Mouse (Mus musculus) retina, postnatal 7 days (tissue): ENCODE measurements around the gene Smim22.

Experiments
- DNase-seq: peaks from one replicate; pipeline ENCODE4 v3.0.0-alpha.2; 2012; ENCODE audit warnings: low read depth, low spot score

Smim22 gene

DNA sequence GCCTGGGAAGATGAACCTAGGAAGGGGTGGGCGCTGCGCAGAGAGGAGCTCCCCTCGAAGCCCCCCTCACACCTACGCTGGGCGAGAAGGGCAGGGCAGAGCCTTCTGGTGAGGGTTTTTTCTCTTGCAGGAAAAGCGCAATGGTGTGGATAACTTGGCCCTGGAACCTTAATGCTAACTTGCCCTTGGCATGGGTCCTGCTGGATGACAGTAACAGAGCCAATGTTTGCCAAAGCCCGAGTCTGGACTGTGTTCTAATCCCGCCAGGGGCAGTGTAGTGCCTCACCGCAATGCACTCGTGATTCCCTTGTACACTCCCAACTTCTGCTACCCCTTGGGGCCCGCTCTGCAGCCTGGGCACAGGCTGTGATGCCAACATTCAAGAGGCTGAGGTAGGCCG is 988 bp downstream of the Smim22 start:
- DNase-seq, result no peak

DNA sequence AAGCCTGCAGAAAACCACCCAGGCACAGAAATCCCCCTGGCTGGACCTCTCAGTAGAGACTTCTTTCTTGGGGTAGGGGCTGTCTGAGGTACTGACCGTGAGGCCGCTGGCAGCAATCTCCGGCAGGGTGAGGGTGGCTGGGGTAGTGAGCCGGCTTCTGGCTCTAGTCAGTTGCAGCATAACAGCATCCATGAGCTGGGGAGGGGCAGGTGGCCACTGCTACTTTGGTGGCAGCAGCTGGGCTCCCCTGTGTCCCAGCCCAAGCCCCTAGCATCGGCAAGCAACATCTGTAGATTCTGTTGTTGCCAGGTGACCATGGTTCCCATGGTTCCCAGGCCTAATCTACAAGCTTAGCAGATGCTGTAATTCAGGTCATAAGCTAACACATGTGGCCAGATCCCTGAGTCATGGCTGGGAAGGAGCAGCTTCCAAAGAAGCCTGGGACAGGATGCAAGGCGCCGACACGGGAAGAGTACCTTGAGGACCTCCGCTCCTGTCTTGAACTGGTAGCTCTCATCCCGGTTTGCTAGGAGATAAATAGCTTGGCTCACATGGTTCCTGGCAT is 3.4 kb downstream of the Smim22 start:
- peak; percentile 13 for DNase-seq

DNA sequence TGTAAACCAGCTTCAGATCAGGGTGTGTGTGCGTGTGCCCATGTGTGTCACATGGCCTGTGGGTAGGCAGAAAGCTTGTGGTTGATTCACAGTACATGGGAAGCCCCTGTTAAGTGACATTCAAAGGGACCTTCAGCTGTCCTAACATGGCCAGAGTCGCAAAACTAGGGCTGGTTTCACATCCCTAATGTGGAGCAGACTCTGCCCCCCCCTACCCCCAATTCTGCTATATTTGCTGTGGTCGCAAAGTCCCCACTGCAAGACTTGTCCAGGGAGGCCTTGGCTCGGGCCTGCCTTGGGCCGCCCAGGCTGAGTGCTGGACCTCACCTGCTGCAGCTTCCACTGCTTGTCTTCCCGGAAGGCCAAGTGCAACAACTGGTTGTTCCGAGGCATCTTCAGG is 4.2 kb downstream of the Smim22 start:
- DNase-seq, result no peak

DNA sequence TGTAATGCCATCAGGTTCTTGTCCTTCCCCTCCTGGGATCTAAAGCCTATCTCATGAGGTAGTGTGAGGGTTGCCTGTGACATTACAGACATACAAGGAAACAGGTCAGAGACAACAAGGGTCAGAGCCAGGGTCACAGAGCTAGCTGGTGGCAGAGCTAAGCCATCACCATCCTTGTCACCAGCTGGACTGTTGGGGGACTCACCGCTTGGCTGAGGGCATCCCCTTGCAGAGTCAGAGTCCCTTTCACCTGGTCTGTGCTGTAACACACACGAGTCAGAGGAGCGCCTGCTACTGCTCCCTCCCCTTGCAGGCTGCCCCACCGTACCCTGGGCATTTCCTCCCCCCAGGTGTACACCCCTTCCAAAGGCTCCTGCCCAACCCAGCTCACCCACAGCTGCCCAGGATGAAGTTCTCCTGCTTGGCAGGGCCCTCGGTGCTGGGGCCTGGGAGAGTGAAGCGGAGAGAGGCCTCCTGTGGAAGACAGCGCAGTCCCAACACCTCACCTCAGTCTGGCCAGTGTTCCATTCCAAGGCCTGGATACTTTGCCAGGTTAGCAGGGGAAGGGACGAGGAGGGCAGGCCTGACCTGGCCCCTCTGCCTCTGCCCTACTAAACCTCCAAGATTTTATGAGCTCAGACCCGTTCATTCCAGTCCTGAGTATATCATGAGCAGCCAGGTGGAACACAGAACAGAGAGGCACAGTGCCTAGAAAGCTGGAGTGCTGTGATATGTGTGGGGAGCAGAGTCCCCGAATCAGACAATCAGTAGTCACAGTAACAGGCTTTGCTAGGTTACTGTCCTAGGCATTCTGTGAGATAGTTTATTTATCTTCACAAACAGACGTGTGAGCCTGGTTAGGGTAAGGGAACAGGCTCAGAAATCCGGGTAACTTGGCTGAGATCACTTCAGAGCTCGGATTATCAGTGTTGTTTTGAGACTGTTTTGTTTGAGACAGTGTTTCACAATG is 5.2 kb downstream of the Smim22 start:
- no peak for DNase-seq

DNA sequence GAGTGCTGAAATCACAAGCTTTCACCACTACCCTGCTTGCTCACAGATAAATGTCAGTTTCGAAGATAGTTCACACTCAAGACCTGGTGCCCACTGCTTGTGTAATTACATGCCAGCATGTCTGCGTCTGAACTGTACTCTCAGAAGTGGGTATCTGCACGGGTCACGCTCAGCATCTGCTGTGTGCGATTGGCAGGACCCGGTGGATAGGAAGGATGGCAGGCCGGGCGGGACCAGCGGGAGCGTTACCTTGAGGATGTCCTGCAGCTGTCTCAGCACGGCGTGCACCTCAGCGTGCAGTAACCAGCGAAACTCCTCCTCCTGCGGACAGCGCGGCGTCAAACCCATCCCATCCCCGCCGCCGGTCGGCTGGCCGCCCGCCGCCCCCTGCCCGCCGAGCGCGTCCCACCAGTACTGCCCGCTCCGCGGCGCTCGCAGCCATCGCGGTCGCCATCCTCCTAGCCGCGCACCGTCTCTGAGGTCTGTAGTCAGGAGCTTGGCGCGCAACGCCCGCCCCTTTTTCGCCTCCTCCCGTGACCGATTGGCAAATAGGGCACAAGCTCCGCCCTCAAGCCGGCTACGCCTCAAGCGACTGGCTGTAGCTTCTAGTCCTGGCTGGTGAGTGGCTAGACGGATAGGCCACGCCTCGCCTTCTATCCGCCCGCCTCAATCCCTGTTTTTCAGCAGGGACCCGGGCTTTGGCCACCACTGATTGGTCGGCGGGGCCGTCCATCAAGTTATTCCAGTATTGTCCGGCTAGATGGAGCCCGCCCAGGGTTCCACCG is 6.2 kb downstream of the Smim22 start, which contains the start of gene Rogdi:
Rogdi (minus strand) TSS at position 500 of the 785 bp plus-strand sequence.
- DNase-seq, result peak; percentile 99

DNA sequence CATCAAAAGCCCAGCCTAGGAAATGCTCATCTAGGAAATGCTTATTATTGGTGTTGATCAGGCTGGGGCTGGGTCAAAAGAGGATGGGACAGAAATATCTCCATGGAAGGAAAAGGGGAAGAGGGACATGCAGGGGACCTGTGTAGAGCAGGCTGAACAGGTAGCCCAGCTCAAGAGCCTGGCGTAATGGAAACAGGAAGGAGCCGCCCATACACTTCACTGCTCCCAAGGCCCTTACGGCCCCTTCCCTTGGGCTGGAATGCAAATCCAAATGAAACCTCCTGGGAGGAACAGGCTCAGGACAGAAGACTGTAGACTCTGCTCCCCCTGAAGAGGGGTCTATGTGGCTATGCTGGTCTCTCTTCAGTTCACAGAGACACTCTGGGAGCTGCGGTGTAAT is 7.5 kb downstream of the Smim22 start:
- DNase-seq, result no peak

DNA sequence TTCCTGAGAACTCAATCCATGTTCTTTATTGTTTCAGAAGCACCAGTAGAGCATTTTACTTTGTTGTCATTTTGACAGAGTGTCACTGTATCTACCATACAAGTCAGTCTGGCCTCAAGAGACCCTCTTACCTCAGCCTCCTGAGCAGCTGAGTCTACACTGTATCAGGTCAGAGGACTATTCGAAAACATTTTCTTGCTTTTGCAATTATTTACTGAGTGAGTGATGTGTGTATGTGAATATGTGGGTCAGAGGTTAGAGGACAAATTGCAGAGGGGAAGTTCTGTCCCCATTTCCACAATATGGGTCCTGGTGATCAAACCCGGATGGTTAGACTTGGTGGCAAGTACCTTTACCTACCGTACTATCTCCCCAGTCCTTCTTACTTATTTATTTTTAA is 16.9 kb downstream of the Smim22 start:
- no peak for DNase-seq

DNA sequence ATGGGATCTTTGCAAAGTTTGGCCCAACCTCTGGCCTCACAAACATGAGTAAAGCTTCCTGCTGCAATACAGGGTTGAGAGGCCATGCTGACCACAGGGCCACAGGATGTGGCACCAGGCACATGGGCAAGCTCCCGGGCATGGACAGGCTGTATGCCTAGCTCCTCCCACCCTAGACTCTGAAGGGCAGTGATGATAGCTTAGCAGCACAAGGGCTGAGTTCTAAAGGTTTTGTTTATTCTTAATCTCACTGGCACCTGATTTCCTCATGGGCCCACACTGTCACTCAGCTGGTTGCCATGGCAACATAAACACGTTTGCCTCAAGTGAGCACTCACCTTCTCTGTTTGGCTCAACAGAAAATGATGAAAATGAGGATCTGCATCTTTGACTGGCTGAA is 22.8 kb downstream of the Smim22 start:
- no peak for DNase-seq

DNA sequence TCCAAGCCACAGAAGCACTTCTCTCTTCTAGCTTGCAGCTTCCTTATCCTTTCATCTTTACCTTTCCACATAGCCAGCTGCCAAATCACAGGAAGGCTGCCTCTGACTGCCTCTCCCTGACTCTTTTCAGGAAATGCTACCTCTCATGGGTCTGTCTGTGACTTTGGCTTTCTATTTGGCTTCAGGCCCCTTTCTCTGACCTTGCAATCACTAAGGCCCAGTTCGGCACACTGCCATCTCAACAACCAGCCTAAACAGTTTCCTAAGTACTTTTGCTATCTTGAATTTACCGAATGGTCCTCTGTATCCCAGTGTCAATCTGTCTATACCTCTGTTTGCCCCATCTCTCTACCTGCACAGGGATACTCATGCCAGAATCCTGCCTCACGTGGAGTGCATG is 28.5 kb downstream of the Smim22 start:
- no peak for DNase-seq

DNA sequence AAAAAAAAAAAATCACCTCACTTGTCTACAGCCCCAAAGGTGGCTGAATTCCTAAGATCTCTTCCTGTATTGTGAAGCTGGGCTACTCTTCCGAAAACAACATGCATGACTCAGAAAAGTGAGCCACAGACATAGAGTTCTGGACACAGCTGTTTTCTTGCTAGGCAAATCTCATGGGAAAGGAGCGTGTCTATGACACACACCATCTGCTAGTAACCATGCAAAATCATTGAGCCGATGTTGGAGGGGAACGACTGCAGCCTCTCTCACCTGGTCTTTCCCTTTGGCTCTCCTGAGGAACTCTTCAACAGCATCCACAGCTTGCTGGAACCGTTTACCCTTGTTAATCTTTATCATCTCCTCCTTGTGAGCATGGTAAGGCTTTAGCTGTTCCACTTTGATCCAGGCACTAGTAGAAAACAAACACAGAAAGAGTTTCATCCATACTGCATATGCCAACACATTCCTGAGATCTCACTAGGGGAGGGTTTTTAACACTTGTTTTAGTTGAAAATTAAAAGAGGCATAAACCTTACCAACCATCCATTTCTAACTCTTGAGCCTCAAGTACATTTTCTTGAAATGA is 29.7 kb downstream of the Smim22 start:
- no peak for DNase-seq

DNA sequence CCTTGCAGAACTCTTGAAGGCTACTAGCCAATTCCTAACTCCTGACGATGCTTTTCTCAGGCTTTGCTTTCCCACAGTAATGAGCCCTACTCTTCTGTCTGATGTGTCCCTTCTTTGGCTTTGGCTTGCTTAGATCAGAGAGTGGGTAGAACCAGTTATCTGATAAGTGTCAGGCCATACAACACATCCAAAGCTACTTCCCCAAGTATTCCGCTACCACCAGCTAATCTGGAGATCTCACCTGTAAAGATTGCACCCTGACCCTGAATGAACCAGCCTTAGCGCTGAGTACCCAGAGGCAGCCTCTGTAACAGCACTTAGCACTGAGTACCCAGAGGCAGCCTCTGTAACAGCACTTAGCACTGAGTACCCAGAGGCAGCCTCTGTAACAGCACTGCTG is 38.2 kb downstream of the Smim22 start:
- no peak for DNase-seq

DNA sequence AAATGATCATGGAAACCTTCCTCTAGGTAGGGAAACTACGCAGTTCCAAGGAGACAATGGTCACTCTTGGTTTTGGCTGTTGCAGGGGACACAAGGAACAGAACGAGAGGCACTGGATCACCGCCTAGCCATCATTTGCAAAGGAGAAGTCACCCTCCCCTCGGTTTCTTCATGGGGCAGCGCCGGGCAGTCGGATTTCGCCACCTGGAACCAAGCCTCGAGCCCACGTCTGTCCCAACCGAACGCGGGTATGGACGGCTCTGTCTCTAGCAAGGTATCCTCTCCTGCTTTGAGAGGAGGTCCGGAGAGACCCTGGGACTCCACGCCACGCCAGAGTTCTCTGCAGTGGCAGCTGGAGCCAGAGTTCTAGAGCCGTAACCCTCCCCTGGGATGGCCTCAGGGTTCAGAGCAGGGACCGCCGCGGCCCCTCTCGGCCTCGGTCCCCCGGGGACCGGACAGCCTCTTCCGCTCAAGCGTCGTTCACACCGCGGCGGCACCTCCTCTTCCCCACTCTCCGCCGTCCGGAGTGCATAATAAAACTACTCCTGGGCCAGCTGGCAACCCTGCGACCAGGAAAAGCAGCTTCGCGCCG is 42.2 kb downstream of the Smim22 start:
- DNase-seq, result no peak

DNA sequence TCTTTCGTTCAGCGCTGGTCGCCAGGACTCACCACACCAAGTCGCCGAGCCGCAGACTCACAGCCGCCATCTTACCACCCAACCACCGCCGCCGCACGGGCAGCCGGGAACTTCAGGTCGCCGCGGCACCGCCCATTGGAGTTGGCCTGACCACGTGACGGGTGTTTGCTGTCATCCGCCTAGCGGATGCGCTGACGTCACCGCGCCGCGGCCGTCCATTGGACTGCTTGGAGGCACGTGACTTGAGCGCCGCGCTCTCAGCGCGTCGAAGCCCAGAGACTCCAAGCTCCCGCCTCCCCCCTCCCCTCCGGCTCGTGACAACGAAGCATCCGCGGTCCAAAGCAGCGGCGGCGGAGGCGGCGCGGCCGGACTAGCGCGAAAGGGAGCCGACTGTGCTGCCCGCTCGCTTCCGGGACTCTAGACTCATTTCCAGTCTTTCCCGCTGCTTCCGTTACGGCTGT is 42.7 kb downstream of the Smim22 start, which contains the start of the genes Glyr1 and Ubn1:
Glyr1 (minus strand) TSS at position 90 of the 461 bp plus-strand sequence.
Ubn1 (plus strand) TSS at position 284 of the 461 bp plus-strand sequence.
- peak; percentile 99 for DNase-seq

DNA sequence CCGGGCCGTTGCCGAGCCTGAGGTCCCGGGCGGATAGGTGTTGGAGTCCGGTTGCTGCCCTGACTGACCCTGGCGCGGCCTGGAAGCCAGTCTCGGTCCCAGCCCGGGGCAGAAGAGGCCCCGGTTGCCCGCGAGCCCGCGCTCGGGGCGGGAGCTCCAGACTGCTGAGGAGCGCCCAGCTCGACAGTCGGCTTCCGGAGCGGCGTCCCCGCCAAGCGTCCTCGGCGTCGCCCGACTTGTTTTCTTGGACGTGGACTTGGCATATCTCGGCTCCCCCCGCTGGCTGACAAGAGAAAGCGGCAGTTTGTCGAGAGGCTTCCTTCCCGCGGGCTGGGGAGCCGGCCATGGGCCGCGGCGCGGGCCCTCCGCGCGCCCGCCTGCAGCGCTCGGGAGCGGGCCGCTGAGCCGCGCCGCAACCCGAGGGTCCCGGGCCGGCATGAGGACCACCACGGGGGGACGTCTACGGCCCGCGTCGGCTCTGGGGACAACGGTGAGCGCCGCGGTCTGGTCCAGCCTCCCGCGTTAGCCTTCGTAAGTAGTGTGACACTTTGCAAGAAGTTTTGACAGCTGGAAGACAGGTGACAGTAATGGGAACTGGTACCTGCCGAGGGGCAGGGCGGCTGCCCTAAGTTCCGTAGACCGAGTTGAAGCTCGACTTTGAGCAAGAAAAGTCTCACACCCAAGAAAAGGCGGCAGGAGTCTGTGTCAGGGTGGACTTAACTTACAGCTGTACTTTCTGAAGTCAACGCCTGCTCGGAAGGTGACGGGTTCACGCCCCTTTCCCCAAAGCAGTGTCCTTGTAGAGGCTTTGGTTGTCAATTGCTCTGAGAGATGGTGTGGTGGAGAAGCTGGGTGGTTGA is 43.4 kb downstream of the Smim22 start:
- peak; percentile 36 for DNase-seq
